Mouse (Mus musculus) retina, postnatal 7 days (tissue): ENCODE results near the gene Sumf1.

ENCODE experiments used
- DNase-seq: peaks from one replicate; pipeline ENCODE4 v3.0.0-alpha.2; 2012; ENCODE audit warnings: low read depth, low spot score

The Sumf1 gene

GRCm38 (mm10) chr6:108206914-108207566 lies 21.7 kb upstream of the Sumf1 start:
- no peak for DNase-seq

GRCm38 (mm10) chr6:108206145-108206544 lies 20.8 kb upstream of the Sumf1 start:
- DNase-seq: no peak

GRCm38 (mm10) chr6:108204322-108204721 lies 18.9 kb upstream of the Sumf1 start:
- no peak for DNase-seq

GRCm38 (mm10) chr6:108198286-108198685 lies 12.9 kb upstream of the Sumf1 start:
- no peak for DNase-seq

GRCm38 (mm10) chr6:108197117-108197516 lies 11.7 kb upstream of the Sumf1 start:
- DNase-seq: no peak

GRCm38 (mm10) chr6:108196665-108197064 lies 11.3 kb upstream of the Sumf1 start:
- DNase-seq: no peak

- DNase-seq: no peak
These were observed 7.2 kb upstream of the Sumf1 start for GRCm38 (mm10) chr6:108192632-108193031.

- DNase-seq: no peak
These were observed 5.3 kb upstream of the Sumf1 start for GRCm38 (mm10) chr6:108190690-108191089.

GRCm38 (mm10) chr6:108185685-108186009 lies 265 bp upstream of the Sumf1 start:
- DNase-seq: no peak

- DNase-seq: no peak
These were observed 6.3 kb downstream of the Sumf1 start for GRCm38 (mm10) chr6:108179087-108179486.

- DNase-seq: no peak
These were observed 11.2 kb downstream of the Sumf1 start for GRCm38 (mm10) chr6:108174181-108174580.

- no peak for DNase-seq
These were observed 13.2 kb downstream of the Sumf1 start for GRCm38 (mm10) chr6:108172219-108172618.

- DNase-seq: no peak
These were observed 15.9 kb downstream of the Sumf1 start for GRCm38 (mm10) chr6:108169466-108169865.

- DNase-seq: no peak
These were observed 16.7 kb downstream of the Sumf1 start for GRCm38 (mm10) chr6:108168723-108169122.

- DNase-seq: no peak
These were observed 17.3 kb downstream of the Sumf1 start for GRCm38 (mm10) chr6:108167946-108168680.

- DNase-seq: no peak
These were observed 19.8 kb downstream of the Sumf1 start for GRCm38 (mm10) chr6:108165598-108165997.

GRCm38 (mm10) chr6:108164935-108165334 lies 20.4 kb downstream of the Sumf1 start:
- no peak for DNase-seq

GRCm38 (mm10) chr6:108160608-108161007 lies 24.8 kb downstream of the Sumf1 start:
- peak; percentile 3 for DNase-seq

GRCm38 (mm10) chr6:108156881-108157280 lies 28.5 kb downstream of the Sumf1 start:
- DNase-seq: no peak

GRCm38 (mm10) chr6:108154243-108154642 lies 31.1 kb downstream of the Sumf1 start:
- no peak for DNase-seq

GRCm38 (mm10) chr6:108152661-108153269 lies 32.6 kb downstream of the Sumf1 start:
- DNase-seq: no peak

GRCm38 (mm10) chr6:108152081-108152480 lies 33.3 kb downstream of the Sumf1 start:
- DNase-seq: no peak

GRCm38 (mm10) chr6:108149235-108149634 lies 36.1 kb downstream of the Sumf1 start:
- DNase-seq: no peak
